Mouse (Mus musculus) neural tube, embryonic 10.5 days (tissue): ENCODE measurements around the gene Ugt1a8.
"Not testable (repeated sequence)": the region's sequence is repeated elsewhere in the genome, so short reads cannot be mapped to it uniquely, and the experiment has no call there.

Experiments
- DNase-seq: peaks from one replicate; pipeline ENCODE4 v3.0.0-alpha.2; 2017; ENCODE audit warnings: low spot score; ENCODE audit errors: extremely low spot score

Gene Ugt1a8

DNA sequence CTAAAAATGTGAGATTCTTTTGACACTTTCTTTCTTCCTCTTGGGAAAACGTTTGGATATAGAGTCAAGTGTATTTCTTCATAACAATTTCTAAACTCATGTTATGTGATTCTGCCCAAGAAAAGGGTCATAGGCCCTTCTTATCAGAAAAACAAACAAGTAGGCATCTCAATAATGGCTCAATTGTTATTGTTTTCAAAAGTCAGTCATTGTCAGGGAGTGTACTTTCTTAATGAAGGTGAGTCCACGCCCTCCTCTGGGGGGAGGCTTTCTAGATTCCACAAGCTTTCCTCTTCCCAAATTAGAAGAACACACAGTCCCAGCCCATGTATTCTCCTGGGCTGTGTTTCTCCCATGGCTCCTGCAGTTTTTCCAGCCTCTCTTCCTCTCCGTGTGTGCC, at the start of gene Ugt1a8:
Gene Ugt1a8, plus strand, starts transcription at position 301 of the 400 bp plus-strand sequence.
- DNase-seq = no peak

DNA sequence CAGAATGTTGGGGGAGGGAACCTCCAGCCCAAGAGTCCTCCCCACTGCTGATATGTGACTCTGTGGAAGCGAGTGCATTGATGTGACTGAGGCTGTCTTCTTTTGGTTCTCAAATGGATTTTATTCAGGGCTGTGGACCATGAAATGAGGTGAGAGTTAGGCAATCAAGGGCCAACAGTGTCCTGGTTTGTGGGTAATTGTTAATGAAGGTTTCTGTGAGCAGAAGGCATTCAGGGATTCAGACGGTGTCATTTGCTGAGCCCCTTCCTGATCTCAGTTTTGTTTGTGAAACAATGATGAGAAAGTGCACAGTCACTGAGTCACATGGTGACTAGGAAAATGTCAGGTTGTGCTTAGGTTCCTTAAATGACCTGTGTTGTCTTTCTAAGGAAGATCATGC, 44.6 kb upstream of the Ugt1a8 start:
- DNase-seq = not testable (repeated sequence)

DNA sequence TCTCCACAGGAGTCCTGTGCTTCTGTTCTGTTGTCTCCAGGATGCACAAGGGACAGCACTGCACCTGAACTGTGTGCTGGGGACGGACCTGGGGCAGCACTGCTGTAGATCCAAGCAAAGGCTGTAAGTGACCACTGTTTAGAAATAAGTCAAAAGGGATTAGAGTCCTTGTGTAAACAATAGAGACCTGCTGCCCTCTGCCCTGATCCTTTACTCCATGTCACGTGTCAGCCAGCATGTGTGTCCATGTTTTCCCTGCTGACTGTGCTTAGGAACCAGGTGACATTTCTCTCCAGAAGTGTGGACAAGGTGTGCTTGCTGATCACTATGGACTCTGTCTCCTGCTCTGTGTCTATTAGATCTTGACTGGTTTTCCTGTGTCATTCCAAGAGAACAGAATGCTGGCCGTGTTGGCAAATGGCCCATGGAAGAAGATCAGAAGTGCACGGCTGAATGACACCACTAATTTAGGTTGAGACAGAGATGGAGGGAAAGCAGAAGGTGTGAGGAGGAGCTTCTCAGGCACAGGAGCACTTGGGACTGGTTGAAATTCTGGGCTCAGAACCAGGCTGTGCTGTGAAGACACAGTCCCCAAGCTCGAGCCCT, 42.7 kb upstream of the Ugt1a8 start:
- DNase-seq = not testable (repeated sequence)

DNA sequence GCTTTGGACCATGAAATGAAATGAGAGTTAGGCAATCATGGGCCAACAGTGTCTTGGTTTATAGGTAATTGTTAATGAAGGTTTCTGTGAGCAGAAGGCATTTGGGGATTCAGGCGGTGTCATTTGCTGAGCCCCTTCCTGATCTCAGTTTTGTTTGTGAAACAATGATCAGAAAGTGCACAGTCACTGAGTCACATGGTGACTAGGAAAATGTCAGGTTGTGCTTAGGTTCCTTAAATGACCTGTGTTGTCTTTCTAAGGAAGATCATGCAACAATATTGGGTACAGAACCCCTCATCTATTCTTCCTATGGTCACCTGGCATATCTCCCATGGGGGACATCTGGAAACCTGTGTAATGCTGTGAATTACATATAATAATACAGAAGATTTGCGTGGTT, 40.2 kb upstream of the Ugt1a8 start:
- DNase-seq = not testable (repeated sequence)

DNA sequence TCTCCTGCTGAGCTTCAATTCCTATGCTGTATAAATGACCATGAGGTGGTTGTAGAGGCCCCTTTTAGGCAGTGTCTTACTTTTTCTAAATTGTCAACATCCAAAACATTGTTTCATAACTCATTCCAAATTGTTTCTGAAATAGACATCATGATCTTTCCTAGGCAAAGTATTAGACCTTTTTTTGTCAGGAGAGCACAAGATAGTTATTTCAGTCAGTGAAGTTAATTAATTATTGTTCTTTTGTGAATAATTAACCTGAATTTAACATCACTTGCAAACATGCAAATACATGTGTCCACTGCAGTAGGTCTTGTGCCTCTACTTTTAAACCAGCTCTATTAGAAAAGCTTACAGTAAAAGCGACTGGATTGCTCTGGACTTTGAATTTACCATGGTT, 32.5 kb upstream of the Ugt1a8 start, which contains the start of gene Ugt1a10:
Gene Ugt1a10, plus strand, starts transcription at position 301 of the 400 bp plus-strand sequence.
- no peak for DNase-seq

DNA sequence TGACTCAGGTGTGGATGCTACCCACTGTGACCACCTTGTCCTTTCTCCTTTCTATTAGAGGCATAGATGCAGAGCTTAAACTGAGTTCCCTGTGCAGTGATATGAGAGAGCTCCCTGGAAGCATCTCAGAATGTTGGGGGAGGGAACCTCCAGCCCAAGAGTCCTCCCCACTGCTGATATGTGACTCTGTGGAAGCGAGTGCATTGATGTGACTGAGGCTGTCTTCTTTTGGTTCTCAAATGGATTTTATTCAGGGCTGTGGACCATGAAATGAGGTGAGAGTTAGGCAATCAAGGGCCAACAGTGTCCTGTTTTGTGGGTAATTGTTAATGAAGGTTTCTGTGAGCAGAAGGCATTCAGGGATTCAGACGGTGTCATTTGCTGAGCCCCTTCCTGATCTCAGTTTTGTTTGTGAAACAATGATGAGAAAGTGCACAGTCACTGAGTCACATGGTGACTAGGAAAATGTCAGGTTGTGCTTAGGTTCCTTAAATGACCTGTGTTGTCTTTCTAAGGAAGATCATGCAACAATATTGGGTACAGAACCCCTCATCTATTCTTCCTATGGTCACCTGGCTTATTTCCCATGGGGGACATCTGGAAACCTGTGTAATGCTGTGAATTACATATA, 21.0 kb upstream of the Ugt1a8 start:
- not testable (repeated sequence) for DNase-seq

DNA sequence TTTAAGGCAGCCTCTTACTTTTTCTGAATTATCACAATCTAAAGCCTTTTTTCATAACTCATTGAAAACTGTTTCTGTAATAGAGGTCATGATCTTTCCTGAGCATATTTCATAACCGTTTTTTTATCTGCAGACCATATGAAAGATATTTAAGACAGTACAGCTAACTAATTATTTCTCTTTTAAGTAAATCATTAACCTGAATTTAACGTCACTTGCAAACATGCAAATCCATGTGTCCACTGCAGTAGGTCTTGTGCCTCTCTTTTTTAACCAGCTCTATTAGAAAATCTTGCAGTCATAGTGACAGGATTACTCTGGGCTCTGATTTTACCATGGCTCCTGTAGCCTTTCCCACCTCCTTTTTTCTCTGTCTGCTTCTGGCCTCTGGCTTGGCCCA, 17.1 kb upstream of the Ugt1a8 start, which contains the start of gene Ugt1a9:
Gene Ugt1a9, plus strand, starts transcription at position 306 of the 400 bp plus-strand sequence.
- no peak for DNase-seq

DNA sequence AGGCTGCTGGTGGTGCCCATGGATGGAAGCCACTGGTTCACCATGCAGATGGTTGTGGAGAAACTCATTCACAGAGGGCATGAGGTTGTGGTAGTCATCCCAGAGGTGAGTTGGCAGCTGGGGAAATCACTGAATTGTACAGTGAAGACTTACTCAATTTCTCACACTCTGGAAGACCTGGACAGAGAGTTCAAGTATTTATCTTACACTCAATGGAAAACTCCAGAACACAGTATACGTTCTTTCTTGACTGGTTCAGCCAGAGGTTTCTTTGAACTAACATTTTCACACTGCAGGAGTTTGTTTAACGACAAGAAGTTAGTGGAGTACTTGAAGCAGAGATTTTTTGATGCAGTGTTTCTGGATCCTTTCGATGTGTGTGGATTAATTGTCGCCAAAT, 16.7 kb upstream of the Ugt1a8 start:
- DNase-seq = no peak

DNA sequence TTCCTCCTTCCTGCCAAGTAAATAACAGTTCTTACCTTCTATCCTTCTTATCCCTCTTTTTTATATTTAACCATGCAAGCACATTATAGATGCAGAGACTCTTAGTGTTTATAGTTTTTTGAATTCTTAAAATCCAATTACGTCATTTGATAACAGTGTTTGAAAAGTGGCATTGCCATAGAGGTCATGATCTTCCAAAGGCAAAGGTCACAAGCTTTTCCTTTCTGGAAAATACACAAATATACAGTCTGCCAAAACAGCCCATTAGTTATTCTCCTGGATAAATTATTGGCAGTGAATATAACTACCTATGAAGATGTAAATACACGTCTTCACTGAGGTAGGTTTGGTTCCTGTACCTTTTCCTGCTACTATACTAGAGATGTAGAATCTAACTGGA, 13.1 kb upstream of the Ugt1a8 start:
- DNase-seq = no peak

DNA sequence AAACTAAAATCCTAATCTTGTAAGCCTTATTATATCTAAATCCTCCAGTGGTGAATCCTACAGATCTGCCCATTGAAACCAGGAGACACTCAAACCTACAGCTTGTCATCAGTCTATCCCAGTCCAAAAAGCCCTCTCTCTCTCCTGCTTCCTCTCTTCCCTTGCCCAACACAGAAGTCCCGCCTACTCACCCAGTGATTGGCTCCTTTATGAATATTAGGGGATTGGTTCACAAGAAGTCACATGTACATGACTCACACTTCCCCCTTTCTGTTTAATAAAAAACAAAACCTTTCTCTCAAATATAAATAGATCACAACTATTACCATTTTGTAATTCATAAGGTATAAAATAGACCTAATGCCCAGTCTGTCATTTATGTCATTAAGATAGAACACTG, 10.5 kb upstream of the Ugt1a8 start:
- no peak for DNase-seq

DNA sequence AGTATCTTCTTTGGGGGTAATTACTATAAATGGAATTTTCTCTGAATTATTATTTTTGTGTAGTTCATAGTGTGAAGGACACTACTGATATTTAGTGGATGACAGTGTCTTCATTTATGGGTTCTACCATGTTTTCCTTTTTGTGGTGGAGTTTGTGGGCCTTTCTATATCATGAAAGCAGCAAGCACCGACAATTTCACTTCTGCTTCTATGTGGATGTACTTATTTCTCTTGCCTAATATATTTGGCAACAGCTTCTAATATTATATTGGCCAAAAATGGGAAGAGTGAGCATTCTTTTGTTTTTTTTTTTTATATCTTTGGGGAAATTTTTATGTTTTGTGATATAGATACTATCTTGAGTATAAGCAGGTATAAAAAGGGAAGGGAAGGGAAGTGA, 5.9 kb upstream of the Ugt1a8 start:
- DNase-seq = no peak

DNA sequence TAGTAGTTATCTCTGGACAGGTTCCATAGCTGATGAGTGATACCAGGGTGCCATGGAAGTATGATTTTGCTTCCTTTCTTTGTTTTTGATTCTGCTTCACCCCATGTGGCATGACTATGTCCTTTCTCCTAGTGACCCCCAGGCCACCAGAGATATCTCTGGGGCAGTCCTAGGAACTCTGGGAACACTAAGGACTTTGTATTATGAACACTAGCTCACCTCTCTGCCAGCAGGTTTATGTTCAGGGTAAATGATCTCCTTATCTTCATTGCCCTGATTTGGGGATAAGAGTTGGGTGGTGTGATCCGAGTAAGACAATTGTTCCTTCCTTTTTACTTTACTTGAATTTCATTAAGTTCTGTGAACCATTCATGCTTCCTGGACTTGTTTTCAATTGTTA, 1.5 kb upstream of the Ugt1a8 start:
- no peak for DNase-seq

DNA sequence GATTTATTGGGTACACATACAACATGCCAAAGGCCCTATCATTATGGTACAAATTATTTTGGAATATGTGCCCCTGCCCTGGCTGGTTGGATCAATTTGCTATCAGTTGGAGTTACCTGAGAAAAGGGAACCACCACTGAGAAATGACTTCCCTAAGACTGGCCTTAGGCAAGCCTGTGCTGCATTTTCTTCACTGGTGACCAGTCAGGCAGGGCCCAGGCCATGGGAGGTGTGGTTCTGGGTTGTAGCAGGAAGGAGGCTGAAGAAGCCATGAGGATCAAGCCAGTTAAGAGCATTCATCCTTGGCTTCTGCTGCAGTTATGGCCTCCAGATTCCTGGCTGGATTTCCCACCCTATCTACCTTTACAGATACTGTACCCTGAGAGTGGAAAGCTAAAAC, 4.7 kb downstream of the Ugt1a8 start:
- DNase-seq = no peak

DNA sequence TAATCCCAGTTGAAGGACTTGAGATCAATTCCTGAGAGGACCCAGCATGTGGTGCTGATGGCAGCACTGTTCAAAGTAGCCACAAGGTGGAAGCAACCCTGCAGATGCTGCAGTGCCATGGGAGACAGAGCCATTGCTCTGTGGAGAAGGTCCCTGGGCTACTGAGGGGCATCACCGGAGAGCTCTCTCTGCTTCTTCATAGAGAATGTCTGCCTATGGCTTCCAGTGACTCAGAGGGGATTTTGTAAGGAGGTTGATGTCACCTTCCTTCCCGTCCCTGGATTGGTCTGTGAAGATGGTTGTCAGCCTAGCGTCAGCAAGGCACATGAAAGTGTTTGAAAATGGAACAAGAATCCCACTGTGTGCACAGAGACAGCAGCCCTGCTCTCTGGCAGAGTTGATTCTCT, 6.7 kb downstream of the Ugt1a8 start:
- DNase-seq = not testable (repeated sequence)

DNA sequence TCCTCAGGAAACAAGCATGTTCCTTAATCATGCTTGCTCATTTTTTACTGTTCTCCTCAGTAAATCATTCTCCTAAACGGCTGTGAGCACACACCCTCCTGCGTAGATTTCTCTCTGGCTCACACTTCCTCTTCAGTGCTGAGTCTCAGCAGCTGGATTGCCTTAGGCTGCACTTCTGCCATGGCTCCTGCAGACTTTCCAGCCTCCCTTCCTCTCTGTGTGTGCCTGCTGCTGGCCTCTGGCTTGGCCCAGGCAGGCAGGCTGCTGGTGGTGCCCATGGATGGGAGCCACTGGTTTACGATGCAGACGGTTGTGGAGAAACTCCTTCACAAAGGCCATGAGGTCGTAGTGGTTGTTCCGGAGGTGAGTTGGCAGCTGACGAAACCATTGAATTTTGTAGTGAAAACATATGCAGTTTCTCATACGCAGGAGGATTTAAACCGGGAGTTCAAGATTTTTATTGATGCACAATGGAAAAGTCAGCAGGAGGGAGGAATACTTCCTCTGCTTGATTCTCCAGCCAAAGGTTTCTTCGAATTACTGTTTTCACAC, 7.4 kb downstream of the Ugt1a8 start, which contains the start of gene Ugt1a7c:
Gene Ugt1a7c, plus strand, starts transcription at position 122 of the 552 bp plus-strand sequence.
- DNase-seq = peak; percentile 14

DNA sequence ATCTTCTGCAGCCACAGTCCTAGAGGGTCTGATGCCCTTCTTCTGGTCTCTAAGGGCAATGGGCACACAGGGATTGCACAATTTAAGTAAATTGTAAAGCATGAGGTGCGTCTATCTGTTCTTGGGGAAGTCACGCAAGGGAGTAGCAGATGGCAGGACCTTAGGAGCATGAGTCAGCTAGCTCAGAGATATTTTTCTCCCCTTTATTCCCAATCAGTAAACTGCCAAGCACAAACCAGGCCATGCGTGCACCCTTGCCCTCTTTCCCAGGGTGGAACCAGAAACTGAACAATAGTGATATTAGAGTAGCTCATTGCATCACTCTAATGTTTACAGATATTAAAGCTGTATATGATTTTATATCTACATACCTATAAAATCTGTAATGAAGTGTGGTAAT, 10.9 kb downstream of the Ugt1a8 start:
- DNase-seq = not testable (repeated sequence)

DNA sequence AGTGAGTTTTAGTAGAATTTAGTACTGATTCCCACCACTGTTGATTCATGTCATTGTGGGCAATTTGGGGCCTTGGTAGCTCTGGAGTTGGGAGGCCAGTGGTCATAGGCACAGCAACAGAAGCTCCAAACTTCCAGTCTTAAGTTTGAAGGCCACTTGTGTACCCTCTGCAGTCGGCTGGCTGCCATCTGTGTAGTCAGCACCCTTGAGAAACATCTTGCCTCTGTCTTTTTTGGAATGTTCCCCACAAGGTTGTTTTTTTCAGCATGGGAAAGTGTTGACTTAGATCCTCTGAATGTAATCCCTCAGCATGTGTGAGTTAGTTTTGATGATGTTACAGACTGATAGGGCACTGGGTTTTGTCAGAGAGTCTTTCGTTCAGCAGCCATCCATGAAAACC, 12.1 kb downstream of the Ugt1a8 start:
- DNase-seq = not testable (repeated sequence)

DNA sequence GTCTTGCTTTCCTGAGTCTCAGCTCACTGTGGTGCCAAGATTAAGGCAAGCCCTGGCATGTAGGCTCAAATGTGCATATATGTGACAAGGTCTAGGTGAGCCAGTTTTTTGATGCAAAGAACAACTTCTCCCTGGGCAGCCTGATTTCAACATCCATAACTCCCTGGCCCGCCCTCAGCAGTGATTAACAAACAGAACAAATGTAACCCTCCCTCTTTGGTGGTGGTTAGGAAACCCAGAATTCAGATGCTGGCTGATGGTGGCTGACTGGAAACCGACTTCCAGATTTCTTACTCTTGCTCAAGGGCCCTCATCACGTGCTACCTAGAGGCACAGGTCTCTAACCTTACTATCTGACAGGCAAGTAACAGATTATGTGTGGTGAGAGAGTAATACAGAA, 15.4 kb downstream of the Ugt1a8 start, which contains the start of gene Ugt1a6b:
Gene Ugt1a6b, plus strand, starts transcription at position 234 of the 400 bp plus-strand sequence.
- not testable (repeated sequence) for DNase-seq

DNA sequence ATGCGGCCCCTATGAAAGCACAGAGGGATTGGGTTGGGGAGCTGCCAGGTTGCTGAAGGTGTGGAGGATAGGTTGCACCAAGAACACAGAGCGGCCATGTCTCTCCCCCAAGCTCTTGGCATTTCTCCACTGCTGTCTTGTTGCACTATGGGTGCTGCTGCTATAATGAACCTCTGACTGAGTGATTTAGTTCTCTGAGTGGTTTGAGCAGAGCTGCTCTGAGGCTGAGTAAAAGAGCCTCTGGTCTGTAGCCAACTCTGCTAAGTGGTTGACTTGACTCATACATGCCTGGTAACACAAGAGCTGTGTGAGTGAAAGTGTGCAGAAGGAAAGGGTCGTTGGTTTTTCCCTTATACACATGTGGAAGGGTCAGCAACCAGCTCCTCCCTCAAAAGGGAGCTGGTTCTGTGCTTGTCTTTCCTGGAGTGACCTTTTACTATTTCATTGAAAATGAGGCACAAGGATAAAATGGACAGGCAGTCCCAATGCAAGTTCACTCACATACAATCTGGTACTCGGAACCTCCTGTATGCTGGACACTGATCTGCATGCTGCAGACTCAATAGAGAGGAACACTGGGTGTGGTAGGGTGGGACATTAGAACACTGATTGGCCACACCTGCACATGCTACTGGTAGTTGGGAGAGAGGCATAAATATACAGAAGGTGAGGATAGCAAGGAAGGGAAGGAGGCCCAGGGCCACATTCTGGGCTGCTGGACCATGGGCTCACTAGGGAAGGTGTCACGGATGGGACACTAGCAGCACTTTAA, 16.3 kb downstream of the Ugt1a8 start:
- DNase-seq = not testable (repeated sequence)

DNA sequence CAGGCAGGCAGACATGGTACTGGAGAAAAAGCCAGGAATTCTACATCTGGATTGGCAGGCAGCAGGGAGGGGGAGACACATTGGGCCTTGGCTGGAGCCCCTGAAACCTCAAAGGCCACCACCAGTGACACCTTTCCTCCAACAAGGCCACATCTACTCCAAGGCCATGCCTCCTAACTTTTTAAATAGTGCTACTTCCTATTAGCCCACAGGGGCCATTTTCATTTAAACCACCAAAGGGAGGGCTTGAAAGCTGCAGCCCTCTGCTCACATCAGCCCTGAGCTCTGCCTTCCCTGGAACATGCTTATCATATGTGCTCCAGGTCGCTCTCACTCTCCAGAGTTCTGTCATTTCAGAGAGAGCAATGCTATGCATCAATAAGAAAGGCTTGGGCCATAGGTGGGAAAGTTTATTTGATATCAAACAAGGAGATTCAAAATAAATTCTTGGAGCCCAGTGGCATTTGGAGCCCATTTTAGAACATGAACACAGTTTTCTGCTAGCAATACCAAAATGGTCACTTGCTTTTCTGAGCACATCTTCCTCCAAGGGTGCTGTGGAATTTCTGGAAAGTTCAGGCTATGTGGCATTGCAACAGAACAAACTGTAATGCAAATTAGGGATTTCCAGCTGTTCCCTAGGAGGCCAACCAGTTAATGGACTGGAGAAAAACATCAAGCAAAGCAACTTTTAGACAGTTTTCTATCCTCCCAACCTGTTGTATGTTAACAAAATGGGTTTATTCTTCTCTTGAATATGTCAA, 17.2 kb downstream of the Ugt1a8 start:
- no peak for DNase-seq

DNA sequence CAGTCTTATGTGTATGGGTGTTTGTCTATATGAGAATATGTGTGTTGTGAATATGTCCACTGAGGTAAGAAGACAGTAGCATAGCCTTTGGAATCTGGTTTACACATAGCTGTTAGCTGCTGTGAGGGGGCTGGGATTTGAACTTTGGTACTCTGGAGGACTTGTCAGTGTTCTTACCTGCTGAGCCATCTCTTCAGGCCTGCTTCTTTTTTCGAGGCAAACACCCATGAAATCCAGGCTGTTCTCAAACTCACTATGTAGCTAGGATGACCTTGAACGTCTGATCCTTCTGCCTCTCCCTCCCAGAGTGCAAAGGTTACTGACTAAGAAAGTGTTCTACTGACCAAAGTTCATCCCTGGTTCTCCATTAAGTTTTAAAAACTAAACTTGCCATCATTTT, 18.0 kb downstream of the Ugt1a8 start:
- no peak for DNase-seq
